Mouse (Mus musculus) gonadal fat pad, adult 2 months (tissue): ENCODE measurements around the gene Pla2g7. TPM values are rescaled to one million over a fixed set of nuclear protein-coding genes. Genes with fewer than 3 reads are reported as not detected.

Source experiments
- DNase-seq: peaks from one replicate; pipeline ENCODE4 v3.0.0-alpha.2; 2012; ENCODE audit warnings: low read depth
- polyA plus RNA-seq: library from polyadenylated mRNA; depleted of rRNA; stranded (reverse); fragments of >200 nt; gene quantifications from 2 replicates; pipeline ENCODE4 v1.2.3, GENCODE M21; 2012

Pla2g7 gene
- polyA plus RNA-seq, 1 experiment = 33.6 TPM

GRCm38 (mm10) chr17:43580456-43580855 is 12.6 kb downstream of the Pla2g7 start:
- DNase-seq = no peak

GRCm38 (mm10) chr17:43581012-43581467 is 13.1 kb downstream of the Pla2g7 start:
- DNase-seq = no peak

- DNase-seq = no peak
Measured at GRCm38 (mm10) chr17:43584771-43585170, 16.9 kb downstream of the Pla2g7 start.

- no peak for DNase-seq
Measured at GRCm38 (mm10) chr17:43587278-43587677, 19.4 kb downstream of the Pla2g7 start.

- DNase-seq = no peak
Measured at GRCm38 (mm10) chr17:43589750-43590149, 21.9 kb downstream of the Pla2g7 start.

GRCm38 (mm10) chr17:43590531-43590930 is 22.6 kb downstream of the Pla2g7 start:
- no peak for DNase-seq

GRCm38 (mm10) chr17:43592296-43593291 is 24.7 kb downstream of the Pla2g7 start:
- DNase-seq = no peak

GRCm38 (mm10) chr17:43597742-43598141 is 29.8 kb downstream of the Pla2g7 start:
- no peak for DNase-seq

- no peak for DNase-seq
Measured at GRCm38 (mm10) chr17:43598706-43599105, 30.8 kb downstream of the Pla2g7 start.

GRCm38 (mm10) chr17:43606704-43607103 is 38.8 kb downstream of the Pla2g7 start:
- no peak for DNase-seq

- DNase-seq = no peak
Measured at GRCm38 (mm10) chr17:43611586-43611985, 43.7 kb downstream of the Pla2g7 start.

GRCm38 (mm10) chr17:43612221-43612620 is 44.3 kb downstream of the Pla2g7 start:
- no peak for DNase-seq

GRCm38 (mm10) chr17:43619156-43619555 is 51.3 kb downstream of the Pla2g7 start:
- no peak for DNase-seq

- DNase-seq = no peak
Measured at GRCm38 (mm10) chr17:43622076-43622475, 54.2 kb downstream of the Pla2g7 start.

GRCm38 (mm10) chr17:43628246-43628645 is 60.3 kb downstream of the Pla2g7 start:
- no peak for DNase-seq

GRCm38 (mm10) chr17:43629026-43629495 is 61.2 kb downstream of the Pla2g7 start:
- no peak for DNase-seq

- DNase-seq = no peak
Measured at GRCm38 (mm10) chr17:43629496-43630426, 61.9 kb downstream of the Pla2g7 start, which contains the start of gene Tdrd6. TSS of gene Tdrd6 (minus strand) at chr17:43630299.

GRCm38 (mm10) chr17:43630427-43630760 is 62.5 kb downstream of the Pla2g7 start:
- no peak for DNase-seq

- DNase-seq = no peak
Measured at GRCm38 (mm10) chr17:43637146-43637545, 69.2 kb downstream of the Pla2g7 start.

GRCm38 (mm10) chr17:43640825-43641224 is 72.9 kb downstream of the Pla2g7 start:
- DNase-seq = no peak

- no peak for DNase-seq
Measured at GRCm38 (mm10) chr17:43643191-43643590, 75.3 kb downstream of the Pla2g7 start.

GRCm38 (mm10) chr17:43644375-43644774 is 76.5 kb downstream of the Pla2g7 start:
- DNase-seq = no peak
